Mouse (Mus musculus) forebrain, embryonic 16.5 days (tissue): ENCODE results near the gene Dzip1l. TPM values are rescaled to one million over a fixed set of nuclear protein-coding genes. Genes with fewer than 3 reads are reported as not detected.
A peak's percentile ranks its signal among the peaks of the same experiment; 100 is the strongest.

Source experiments
- ATAC-seq: fragments of 200-750 bp; cut with Nextera tagmentation; 2 replicates; pipeline ENCODE4 v1.8.0; 2017; ENCODE audit warnings: mild to moderate bottlenecking, moderate library complexity
- H3K27ac ChIP-seq: fragments of 300-500 bp; sonication (generic); 2 replicates; pipeline ENCODE4 v1.5.1; 2014; ENCODE audit warnings: low read length, control low read depth
- H3K27me3 ChIP-seq: fragments of 300-500 bp; sonication (generic); replicated peaks from 2 replicates; pipeline ENCODE4 v1.6.1; 2014; ENCODE audit warnings: low read length; ENCODE audit not compliant: control insufficient read depth, insufficient read depth
- H3K36me3 ChIP-seq: fragments of 300-500 bp; sonication (generic); 2 replicates; pipeline ENCODE4 v1.6.1; 2014; ENCODE audit not compliant: control insufficient read depth, insufficient read depth
- H3K4me1 ChIP-seq: fragments of 300-500 bp; sonication (generic); replicated peaks from 2 replicates; pipeline ENCODE4 v1.6.1; 2014; ENCODE audit warnings: low read length; ENCODE audit not compliant: control insufficient read depth, insufficient read depth
- H3K4me2 ChIP-seq: fragments of 300-500 bp; sonication (generic); 2 replicates; pipeline ENCODE4 v1.6.1; 2014; ENCODE audit warnings: mild to moderate bottlenecking, low read length, control low read depth
- H3K4me3 ChIP-seq: fragments of 300-500 bp; sonication (generic); replicated peaks from 2 replicates; pipeline ENCODE4 v1.5.1; 2014; ENCODE audit warnings: mild to moderate bottlenecking, low read length, control low read depth
- H3K9ac ChIP-seq: fragments of 300-500 bp; sonication (generic); replicated peaks from 2 replicates; pipeline ENCODE4 v1.6.1; 2014; ENCODE audit warnings: low read depth, low read length, control low read depth
- H3K9me3 ChIP-seq: fragments of 300-500 bp; sonication (generic); 2 replicates; pipeline ENCODE4 v1.6.1; 2016; ENCODE audit warnings: low read length; ENCODE audit not compliant: control insufficient read depth
- WGBS: fragments of 180-500 bp; shearing (Covaris S2); extraction: QIAGEN DNeasy Blood & Tissue Kit; methylation state at CpG from one replicate; pipeline ENCODE4 v1.1.7; 2014; 5-methylcytosine and 5-hydroxymethylcytosine counted together
- polyA plus RNA-seq: library from polyadenylated mRNA; unstranded; fragments of >200 nt; fragmentation: Nextera tagmentation; extraction: Ambion mirVana; gene quantifications from 2 replicates; pipeline ENCODE4 v1.2.1, GENCODE M21; 2015

Dzip1l gene
- polyA plus RNA-seq, 1 experiment from 2014 or later: 12.2 TPM

- no peak overlapping the region for H3K9ac ChIP-seq
- H3K4me3 ChIP-seq: no peak overlapping the region
- H3K4me1 ChIP-seq: no peaks in the 10 kb centered on the region
- no peaks in the 10 kb centered on the region for H3K9me3 ChIP-seq
- ATAC-seq: no peak
- H3K4me2 ChIP-seq: no peak overlapping the region
- WGBS: 90% methylated on average over 1 of the region's 1 CpGs
- no peaks in the 10 kb centered on the region for H3K36me3 ChIP-seq
- no peaks in the 10 kb centered on the region for H3K27me3 ChIP-seq
- no peak overlapping the region for H3K27ac ChIP-seq
These were observed 7.3 kb upstream of the Dzip1l start for GRCm38 (mm10) chr9:99622034-99622433.

- WGBS: 44% methylated on average over 2 of the region's 2 CpGs
- no peak for ATAC-seq
These were observed 6.3 kb upstream of the Dzip1l start for GRCm38 (mm10) chr9:99622966-99623365.

GRCm38 (mm10) chr9:99624117-99624516 is 5.2 kb upstream of the Dzip1l start:
- ATAC-seq: no peak
- Histone ChIP-seq H3K4me1 (peaks cover 6% of the 10 kb centered on the region), H3K27ac (no peak overlapping the region), H3K9ac (no peak overlapping the region), H3K4me3 (no peak overlapping the region), H3K4me2 (no peak overlapping the region), H3K27me3 (no peaks in the 10 kb centered on the region), H3K9me3 (no peaks in the 10 kb centered on the region), H3K36me3 (no peaks in the 10 kb centered on the region)
- WGBS: 76% methylated on average over 6 of the region's 6 CpGs

More at GRCm38 (mm10) chr9:99622966-99623365, 6.3 kb upstream of the Dzip1l start:
- Histone ChIP-seq H3K4me1 (no peaks in the 10 kb centered on the region), H3K4me3 (no peak overlapping the region), H3K27me3 (no peaks in the 10 kb centered on the region), H3K9me3 (no peaks in the 10 kb centered on the region), H3K36me3 (no peaks in the 10 kb centered on the region), H3K9ac (no peak overlapping the region), H3K4me2 (no peak overlapping the region), H3K27ac (no peak overlapping the region)

GRCm38 (mm10) chr9:99628581-99628980 is 715 bp upstream of the Dzip1l start:
- ATAC-seq: no peak
- Histone ChIP-seq H3K4me1 (peaks cover 31% of the 10 kb centered on the region), H3K27me3 (no peaks in the 10 kb centered on the region), H3K4me2 (peak overlapping the region; percentile 81), H3K36me3 (no peaks in the 10 kb centered on the region), H3K9me3 (no peaks in the 10 kb centered on the region), H3K4me3 (no peak overlapping the region), H3K27ac (no peak overlapping the region), H3K9ac (no peak overlapping the region; the same call in 1 of the 2 replicates)
- WGBS: 56% methylated on average over 4 of the region's 4 CpGs

GRCm38 (mm10) chr9:99630071-99630470 is 775 bp downstream of the Dzip1l start:
- peak overlapping the region; percentile 84 for H3K27ac ChIP-seq
- peak overlapping the region; percentile 81 for H3K4me2 ChIP-seq
- H3K9me3 ChIP-seq: no peaks in the 10 kb centered on the region
- H3K36me3 ChIP-seq: no peaks in the 10 kb centered on the region
- H3K27me3 ChIP-seq: no peaks in the 10 kb centered on the region
- peak overlapping the region; percentile 80 for H3K4me3 ChIP-seq
- peak overlapping the region; percentile 83 for H3K9ac ChIP-seq
- ATAC-seq: peak; percentile 12
- H3K4me1 ChIP-seq: peaks cover 31% of the 10 kb centered on the region
- under 1% methylated on average over 11 of the region's 11 CpGs for WGBS

GRCm38 (mm10) chr9:99630528-99631125 is 1.3 kb downstream of the Dzip1l start:
- H3K4me3 ChIP-seq: peak overlapping the region; percentile 80
- no peak for ATAC-seq
- peak overlapping the region; percentile 84; the same call in 1 of the 2 replicates for H3K27ac ChIP-seq
- WGBS: 43% methylated on average over 9 of the region's 9 CpGs
- H3K27me3 ChIP-seq: no peaks in the 10 kb centered on the region
- peak overlapping the region; percentile 81 for H3K4me2 ChIP-seq
- H3K4me1 ChIP-seq: peaks cover 31% of the 10 kb centered on the region
- H3K9ac ChIP-seq: peak overlapping the region; percentile 83
- no peaks in the 10 kb centered on the region for H3K9me3 ChIP-seq
- H3K36me3 ChIP-seq: no peaks in the 10 kb centered on the region

GRCm38 (mm10) chr9:99631781-99632180 is 2.5 kb downstream of the Dzip1l start:
- Histone ChIP-seq H3K27me3 (no peaks in the 10 kb centered on the region), H3K27ac (no peak overlapping the region), H3K9ac (no peak overlapping the region), H3K36me3 (no peaks in the 10 kb centered on the region), H3K4me1 (peaks cover 31% of the 10 kb centered on the region), H3K9me3 (no peaks in the 10 kb centered on the region), H3K4me3 (no peak overlapping the region), H3K4me2 (peak overlapping the region; percentile 29)
- no peak for ATAC-seq
- 5% methylated on average over 2 of the region's 2 CpGs for WGBS

- Histone ChIP-seq H3K4me2 (peak overlapping the region; percentile 29), H3K9me3 (no peaks in the 10 kb centered on the region), H3K36me3 (no peaks in the 10 kb centered on the region), H3K9ac (no peak overlapping the region), H3K4me3 (no peak overlapping the region), H3K4me1 (peaks cover 31% of the 10 kb centered on the region), H3K27ac (no peak overlapping the region), H3K27me3 (no peaks in the 10 kb centered on the region)
- no peak for ATAC-seq
- 50% methylated on average over 8 of the region's 8 CpGs for WGBS
These were observed 3.0 kb downstream of the Dzip1l start for GRCm38 (mm10) chr9:99632264-99632663.

- Histone ChIP-seq H3K36me3 (peaks cover 5% of the 10 kb centered on the region; the same call in 1 of the 2 replicates), H3K27ac (no peak overlapping the region), H3K27me3 (no peaks in the 10 kb centered on the region), H3K4me1 (peaks cover 8% of the 10 kb centered on the region), H3K4me2 (no peak overlapping the region), H3K9me3 (no peaks in the 10 kb centered on the region), H3K9ac (no peak overlapping the region), H3K4me3 (no peak overlapping the region)
- 78% methylated on average over 1 of the region's 1 CpGs for WGBS
- ATAC-seq: peak; percentile 76
These were observed 7.5 kb downstream of the Dzip1l start for GRCm38 (mm10) chr9:99636776-99637175.
